Mouse (Mus musculus): ENCODE results near the gene Rhoh.

The Rhoh gene

DNA sequence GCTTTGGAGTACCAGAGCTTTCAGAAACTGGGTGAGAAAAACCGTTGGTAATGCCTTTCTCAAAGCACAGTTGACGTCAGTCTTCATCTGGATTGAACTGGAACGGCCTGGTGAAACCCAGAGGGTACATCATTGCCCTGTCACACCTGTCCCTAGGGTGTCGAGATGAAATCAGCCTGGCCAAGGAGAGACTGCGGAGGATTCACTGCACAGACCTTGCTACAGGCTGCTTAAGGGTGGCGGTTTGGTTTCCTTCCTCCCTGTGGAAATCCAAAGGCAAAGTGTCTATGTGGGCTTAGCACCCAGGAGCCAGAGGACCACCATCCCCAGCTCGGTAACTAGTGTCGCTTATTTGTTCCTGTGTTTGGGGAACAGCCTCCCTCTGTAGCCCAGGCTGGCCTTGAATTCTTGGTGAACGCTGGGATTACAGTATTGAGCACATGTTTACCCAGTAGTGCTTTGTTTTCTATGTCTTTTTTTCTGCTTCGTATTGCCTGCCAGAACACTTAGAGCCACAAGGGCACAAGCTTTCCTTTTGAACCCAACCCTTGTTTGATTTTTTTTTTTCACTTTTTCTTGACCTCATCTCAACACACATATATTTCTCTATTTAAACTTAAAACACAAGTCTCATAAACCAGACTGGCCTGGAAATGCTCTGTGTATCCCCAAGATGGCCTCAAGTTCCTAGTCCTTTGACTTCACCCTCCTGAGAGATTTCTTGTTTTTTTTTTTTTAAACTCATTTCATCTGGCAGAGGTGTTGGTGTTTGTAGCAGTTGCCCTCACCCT lies at the start of gene Rhoh:
Gene Rhoh (plus strand): TSS at position 60 of the 791 bp plus-strand sequence.
- DNase-seq (ENCODE audit: low spot score in 2 of 2) = no peak

DNA sequence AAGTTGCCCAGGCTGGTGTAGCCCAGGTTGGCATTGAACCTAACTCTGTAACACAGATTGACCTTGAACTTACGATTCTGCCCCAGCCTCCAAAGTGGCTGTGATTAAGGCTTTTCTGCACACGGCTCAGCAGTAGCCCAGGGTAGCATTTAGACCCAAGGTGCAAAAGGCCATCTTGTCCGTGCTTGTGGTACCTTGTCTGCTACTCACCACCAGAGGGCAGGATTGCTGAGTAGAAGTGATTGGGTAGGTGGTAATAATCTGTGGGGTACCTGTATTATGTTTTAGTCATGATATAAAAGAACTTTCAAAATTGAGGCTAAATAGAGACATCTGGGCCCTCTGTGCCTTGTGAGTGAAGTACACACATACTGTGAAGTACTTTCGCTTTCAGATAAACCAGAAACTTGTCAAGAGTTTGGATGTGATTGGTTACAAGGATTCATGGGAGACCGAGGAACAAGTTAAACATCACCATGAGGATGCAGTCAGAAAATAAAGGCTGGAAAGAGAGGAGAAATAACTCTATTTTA lies 37.3 kb upstream of the Rhoh start:
- DNase-seq (ENCODE audit: low spot score in 2 of 2) = no peak

DNA sequence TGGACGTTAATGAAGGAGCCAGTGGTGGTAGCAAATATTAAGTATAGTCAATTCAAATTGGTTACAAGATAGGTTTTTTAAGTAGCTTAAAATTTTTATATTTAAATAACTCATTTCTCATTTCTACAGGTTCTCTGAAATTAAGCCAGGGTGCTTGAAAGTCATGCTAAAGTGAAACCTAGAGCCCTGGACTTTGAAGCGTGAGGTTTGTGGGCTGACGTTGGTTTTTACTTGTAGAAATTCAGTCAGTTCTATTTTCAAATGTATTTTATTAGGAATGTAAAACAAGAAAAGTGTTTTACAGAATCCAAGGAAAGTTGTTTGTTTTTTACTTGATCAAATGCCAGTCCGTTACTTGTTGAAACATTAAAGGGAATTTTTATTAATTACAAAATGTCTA lies 34.5 kb upstream of the Rhoh start:
- no peak for DNase-seq (ENCODE audit: low spot score in 2 of 2)

DNA sequence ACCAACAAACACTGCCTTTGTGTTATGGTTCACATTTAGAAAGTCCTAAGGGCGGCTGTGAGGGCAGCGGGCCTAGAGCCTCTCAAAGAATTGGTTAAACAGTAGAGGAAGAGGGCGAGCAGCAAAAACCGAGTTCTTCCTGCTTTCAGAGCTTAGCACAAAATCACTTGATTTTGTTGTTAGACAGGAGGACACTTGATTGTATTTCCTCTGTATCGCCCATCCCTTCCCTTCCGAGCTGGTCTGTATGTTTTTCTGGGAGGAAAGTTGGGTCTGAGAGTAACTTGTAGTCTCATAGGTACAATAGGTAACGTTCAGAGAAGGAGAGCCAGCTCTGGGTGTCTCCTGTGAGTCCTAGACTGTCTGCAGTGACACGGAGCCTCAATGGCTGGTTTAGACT lies 33.9 kb upstream of the Rhoh start:
- DNase-seq (ENCODE audit: low spot score in 2 of 2) = no peak

DNA sequence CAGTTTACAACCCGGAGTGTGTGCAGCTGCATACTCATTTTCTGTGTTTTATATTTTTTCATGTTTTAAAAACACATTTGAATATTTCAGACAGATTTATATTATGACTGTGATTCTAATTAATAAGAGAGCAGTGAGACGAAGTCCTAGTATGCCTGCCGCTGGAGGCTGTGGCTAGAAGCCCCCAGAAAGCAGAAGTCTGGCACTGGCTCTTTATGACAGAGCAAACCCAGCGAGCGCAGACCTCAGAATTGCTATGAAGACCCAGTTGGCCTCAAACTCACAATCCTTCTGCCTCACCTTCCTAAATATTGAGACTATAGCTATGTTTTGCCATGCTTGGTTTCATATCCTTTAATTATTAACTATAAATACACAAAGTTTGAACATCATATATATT lies 32.8 kb upstream of the Rhoh start:
- DNase-seq (ENCODE audit: low spot score in 2 of 2) = no peak

DNA sequence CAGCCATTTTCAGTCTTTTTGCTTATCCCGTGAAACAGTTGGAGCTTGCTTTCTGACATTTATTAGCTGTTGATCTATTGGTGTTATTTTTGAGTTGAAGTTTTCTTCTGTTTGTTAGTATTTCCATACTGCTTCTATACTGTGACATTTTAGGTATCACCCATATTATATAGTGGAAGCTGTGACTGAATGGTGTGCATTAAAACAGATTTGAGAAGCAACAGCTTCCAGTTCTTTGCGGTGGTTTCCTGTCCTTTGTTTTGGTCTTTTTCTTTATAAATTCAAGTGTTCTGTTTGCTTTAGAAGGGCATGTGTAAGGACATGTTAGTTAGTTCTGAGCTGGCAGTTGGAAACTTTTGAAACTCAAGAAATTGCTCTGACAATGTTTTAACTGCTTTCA lies 32.0 kb upstream of the Rhoh start:
- DNase-seq (ENCODE audit: low spot score in 2 of 2) = no peak

DNA sequence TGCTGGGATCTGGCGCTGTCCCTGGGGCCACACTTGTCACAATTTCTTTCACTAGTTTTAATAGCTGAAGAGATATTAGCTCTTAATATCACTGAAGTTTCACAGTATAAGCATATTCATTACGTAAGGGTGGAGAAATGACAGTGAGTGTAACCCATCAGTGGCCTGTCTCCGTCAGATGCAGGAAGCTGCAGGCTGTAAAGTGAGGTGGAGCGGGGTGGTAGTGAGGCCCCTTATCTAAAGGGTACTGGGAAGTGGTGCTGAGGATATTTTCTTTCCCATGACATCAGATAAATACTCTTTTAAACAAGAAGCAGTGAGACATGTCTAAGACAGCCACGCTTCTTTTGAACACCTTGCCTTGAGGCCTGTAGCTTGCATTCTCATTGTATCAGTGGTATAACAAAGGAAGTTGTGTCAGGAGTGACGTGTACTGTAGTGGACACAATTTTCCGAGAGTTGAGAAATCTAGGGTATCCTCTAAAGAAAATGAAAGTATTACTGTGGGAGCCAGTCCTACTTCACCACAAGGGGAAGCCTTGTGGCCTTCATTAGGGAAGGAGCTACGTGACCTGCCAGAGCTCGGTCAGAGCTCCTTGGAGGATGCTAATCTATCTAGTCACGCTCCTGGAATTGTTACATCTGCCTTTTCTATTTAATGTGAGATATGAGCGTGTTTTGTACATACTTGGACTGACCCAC lies 28.9 kb upstream of the Rhoh start:
- DNase-seq (ENCODE audit: low spot score in 2 of 2) = no peak

DNA sequence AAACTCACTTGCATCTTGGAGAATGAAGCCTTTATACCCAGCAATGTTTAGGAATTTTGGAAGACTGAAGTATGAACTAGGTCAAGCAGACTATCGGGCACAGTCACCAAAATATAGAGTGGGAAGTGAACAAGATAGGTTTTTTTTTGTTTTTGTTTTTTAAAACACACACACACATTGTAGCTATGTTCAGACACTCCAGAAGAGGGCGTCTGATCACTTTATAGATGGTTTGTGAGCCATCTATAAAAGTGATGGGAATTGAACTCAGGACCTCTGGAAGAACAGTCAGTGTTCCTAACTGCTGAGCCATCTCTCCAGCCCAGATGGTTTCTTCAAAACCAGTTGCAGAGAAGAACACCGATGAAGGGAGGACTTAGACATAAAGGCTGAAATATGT lies 27.9 kb upstream of the Rhoh start:
- no peak for DNase-seq (ENCODE audit: low spot score in 2 of 2)

DNA sequence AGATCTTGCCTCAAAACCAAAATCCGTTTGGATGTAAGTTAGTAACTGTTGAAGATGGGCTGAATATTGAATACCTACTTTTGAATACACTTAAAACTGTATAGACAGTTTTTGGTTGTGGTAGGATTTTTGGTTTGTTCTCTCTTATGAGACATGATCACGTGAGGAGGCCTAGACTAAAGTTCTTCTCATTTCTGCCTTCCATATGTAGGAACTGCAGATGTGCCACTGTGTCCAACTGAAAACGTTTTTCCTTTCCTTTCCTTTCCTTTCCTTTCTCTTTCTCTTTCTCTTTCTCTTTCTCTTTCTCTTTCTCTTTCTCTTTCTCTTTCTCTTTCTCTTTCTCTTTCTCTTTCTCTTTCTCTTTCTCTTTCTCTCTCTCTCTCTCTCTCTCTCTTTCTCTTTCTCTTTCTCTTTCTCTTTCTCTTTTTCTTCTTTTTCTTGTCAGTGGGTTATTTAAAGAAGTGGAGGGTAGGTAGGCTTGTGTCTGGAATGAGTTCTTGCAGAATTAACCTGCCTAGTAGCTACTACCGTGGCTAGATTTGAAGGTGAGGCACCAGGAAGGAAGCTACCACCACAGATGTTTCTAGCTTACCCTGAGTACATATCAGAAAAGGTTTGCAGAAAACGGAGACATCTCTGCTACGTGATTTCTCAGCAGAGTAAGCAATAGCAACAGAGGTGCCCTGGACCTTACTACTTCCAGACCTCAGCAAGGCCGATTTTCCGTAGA lies 27.1 kb upstream of the Rhoh start:
- DNase-seq (ENCODE audit: low spot score in 2 of 2) = no peak

DNA sequence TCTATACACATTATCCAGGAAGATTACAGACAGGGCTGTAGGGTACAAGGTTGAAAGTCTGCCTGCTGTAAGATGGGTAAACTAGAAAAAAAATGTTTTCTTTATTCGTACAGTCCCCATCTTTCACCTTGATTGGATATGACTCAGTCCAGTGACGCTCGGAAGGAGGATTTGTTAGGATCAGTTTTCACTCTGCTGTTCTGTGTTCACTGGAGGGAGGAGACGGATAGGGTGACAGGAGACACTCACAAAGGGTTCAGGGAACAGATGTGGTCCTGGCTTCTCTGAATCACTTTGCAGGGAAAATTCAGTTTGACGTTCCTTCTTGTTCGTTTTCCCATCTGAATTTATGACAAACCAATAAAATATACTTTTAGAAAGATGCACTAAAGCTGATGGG lies 23.0 kb upstream of the Rhoh start:
- DNase-seq (ENCODE audit: low spot score in 2 of 2) = no peak

DNA sequence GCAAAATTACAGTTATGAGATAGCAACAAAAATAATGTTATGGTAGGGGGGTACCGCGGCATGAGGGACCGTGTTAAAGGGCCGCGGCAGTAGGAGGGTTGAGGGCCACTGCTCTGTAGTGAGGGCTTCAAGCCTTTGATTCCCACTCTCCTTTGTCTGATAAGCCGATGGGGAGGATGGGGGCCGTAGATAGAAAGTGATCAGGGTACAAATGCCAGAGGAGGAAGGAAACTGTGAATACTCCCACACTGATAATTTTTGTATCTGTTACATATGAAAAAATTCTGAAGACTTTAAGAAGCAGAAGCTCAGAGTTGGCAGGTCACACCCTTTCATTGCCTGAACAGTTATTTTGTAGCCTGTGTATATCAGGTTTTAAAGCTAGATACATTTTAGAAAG lies 18.1 kb upstream of the Rhoh start:
- DNase-seq (ENCODE audit: low spot score in 2 of 2) = no peak

DNA sequence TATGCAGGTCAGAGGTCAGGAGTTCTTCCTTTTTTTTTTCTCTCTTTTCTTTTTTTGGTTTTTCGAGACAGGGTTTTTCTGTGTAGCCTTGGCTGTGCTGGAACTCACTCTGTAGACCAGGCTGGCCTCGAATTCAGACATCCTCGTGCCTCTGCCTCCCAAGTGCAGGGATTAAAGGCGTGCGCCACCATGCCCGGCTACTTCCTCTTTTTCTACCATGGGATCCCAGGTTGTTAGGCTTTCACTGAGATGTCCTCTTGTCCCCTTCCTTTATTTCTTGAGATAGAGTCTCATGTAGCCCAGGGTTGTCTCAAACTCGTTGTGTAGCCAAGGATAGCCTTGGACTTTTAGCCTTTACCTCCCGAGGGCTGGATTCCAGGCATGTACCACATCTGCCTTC lies 14.5 kb upstream of the Rhoh start:
- DNase-seq (ENCODE audit: low spot score in 2 of 2) = no peak

DNA sequence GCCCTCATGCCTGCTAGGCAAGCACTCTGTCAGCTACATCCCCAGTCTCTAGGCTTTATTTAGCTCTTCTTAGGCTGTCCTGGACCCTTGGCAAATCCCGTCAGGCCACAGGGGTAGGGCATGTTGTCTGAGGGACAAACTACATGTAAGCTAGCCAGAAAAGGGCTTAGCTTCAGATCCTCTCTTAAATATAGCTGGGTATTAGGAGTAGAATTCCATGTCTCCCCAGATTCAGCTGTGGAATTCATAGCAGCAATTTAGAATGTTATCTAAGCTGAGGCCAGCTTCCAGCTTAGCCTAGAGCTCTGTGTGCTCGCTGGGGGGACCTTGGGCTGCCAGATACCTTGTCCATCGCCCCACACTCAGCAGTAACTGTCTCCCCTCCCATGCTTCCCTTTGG lies 14.1 kb upstream of the Rhoh start:
- no peak for DNase-seq (ENCODE audit: low spot score in 2 of 2)

DNA sequence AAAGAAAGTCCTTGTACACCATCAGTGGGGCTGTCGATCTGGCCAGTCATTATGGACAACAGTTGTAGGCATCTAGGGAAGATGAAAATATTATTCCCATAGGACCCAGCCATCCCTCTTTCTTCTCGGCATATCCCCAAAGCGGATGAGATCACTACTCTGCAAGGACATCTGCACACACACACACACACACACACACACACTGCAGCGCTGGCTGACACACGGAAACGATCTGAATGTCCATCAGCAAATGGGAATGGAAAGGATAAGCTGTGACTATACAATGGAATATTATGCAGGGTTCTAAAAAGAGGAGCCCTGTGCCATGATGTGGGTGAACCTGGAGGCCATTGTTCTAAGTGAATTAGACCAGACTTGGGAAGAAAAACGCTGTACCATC lies 13.4 kb upstream of the Rhoh start:
- DNase-seq (ENCODE audit: low spot score in 2 of 2) = no peak

DNA sequence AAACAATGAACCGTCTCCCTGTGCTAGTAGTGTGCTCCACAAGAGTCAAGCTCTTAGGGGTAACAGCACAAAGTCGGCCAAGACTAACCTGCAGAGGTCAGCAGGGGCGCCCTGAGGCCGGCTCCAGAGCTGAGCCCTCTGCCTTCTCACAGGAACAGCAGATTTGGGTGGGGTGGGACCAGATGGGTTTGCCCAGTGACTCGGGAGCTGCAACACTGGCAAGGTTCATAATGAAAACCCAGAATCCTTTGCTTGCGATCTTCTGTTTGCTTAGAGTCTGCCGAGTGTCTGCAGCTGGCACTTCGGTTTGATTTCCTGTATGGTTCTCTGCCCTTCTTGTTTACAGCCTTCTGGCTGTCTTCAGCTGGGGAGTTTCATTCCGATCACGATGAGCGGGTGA lies 10.2 kb upstream of the Rhoh start:
- DNase-seq (ENCODE audit: low spot score in 2 of 2) = no peak

DNA sequence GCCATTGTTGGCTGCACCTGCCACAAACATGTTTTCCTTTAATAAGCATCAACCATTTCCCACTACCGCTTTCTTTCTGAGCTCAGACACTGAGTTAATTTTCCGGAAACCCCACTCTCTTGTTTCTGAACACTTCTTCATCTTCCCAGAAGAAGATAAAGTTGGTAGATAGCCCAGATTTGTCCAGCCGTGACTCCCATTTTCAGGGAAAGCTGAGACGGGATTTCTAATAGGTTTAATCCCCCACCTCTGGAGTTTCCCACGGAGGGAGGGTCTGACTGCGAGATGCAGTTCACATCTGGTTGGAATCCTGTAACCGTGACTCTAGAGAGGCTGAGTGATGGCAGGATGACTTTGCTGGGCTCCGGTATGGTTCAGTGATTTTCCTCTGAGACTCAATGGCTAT lies 6.2 kb upstream of the Rhoh start:
- DNase-seq (ENCODE audit: low spot score in 2 of 2) = no peak

DNA sequence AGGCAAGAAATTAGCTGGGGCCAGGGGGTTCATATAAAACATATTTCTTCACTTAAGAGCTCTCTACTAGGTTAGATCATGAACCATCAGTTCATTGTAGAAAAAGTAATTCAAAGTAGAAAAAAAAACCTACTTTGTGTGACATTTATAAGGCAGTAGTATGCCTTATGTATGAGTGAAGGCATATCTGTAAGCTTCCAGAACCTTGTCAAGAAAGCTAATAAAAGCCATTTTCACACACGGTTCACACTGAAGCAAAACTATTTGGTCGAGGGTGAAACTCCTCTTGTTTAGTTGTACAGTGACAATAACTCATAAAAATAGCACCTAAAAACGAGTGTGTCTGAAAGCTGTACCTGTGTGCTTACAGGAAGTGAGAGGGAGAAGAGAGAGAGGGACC lies 5.4 kb upstream of the Rhoh start:
- no peak for DNase-seq (ENCODE audit: low spot score in 2 of 2)

DNA sequence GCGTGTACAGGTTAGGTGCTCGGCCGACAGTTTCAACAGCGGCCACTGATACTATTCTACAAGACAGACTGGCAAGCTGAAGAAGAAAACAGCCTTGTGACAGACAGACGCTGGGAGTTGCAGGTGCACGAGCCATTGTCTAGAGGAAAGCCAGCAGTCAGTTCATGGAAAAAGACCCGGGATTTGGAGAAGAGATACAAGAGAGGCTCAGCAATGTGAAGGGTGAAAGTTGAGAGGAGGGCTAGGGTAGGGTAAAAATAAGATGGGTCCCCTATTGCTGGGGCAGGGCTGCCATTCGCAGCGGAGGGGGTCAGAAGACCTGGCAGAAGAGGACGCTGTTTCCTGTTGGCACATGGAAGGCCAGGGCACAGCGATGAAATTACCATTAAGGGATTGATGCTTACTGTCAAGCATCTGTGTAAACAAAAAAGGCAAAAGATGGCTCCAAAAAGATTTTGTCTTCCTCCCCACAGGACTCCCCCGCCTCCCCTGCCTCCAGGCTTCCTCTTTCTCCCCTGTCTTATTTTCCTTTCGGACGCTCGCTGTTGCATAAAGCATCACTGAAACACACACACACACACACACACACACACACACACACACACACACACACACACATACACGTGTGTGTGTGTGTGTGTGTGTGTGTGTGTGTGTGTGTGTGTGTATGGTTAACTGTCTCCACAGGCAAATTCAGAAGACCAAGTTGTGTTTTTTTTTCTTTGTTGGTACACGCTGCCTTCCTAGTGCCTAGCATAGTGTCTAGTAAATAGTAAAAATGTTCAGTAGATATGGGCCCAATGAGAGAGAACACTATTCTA lies 4.2 kb upstream of the Rhoh start:
- no peak for DNase-seq (ENCODE audit: low spot score in 2 of 2)

DNA sequence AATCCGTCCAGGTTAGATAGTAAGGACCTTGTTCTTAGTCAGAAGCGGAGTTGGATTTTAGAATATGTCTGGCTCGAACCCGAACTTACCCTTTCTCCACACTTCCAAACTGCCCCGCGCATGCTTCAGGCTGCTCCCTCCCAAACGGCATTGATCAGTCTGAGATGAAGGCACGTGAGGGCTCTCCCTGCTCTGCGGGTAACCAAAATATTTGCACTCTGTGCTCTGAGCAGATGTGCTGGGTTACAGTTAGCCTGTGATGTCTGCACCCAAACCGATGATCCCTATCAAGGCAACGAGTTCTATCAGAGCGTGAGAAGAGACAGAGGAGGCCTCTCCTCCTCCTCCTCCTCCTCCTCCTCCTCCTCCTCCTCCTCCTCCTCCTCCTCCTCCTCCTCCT lies 3.1 kb upstream of the Rhoh start:
- no peak for DNase-seq (ENCODE audit: low spot score in 2 of 2)

DNA sequence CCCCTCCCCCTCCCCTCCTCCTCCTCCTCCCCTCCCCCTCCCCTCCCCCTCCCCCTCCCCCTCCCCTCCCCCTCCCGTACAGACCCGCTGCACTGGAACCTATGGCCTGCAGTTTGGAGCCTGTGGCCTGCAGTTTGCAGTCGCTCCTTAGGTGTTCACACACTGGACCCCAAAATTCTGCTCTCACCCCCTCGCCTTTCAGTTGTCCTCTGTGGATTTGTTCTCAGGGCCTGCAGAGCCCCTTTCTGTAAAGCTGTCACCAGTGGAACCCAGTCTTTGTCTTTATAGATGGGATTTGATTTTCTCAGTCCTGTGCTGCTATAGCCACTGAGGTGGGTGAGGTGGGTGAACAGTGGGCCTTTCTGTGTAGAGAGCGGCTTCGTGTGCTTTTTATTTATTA lies 2.7 kb upstream of the Rhoh start:
- no peak for DNase-seq (ENCODE audit: low spot score in 2 of 2)

DNA sequence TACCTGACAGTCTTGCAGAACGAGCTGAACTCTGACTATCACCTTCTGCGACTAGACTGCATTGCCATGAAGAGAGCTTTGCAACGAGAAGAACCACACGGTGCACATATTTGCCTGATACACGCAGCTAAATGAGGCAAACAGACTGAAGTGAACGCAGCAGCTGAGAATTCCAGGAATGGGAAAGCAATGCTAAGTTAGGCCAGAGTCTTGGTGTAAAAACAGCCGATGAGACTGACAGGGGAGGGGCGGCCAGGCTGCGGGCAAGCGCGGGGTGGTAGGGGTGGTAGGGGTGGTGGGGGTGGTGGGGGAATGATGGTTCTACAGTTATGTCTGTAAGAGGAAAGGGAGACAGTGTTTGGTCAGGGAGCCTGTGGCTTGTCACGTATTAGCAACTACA lies 2.1 kb upstream of the Rhoh start:
- no peak for DNase-seq (ENCODE audit: low spot score in 2 of 2)

DNA sequence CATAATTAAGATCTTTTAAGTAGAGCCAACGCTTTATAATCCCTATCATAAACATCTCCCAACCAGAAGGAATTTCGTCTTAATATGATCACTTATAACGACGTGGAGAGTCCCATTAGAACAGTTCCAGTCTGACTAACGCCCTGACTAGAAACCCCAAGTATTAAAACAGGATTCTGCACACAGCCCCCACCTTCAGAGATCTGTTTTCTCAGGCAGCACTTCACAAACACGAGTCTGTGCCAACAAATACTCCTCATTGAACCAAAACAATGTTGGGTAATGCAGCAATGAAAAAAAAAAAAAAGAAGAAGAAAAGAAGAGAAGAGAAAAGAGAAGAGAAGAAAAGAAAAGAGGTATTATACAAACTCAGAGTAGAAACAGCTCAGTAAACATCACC lies 1.6 kb upstream of the Rhoh start:
- DNase-seq (ENCODE audit: low spot score in 2 of 2) = no peak

Data from frontal cortex, postnatal 25 days (tissue).